Mouse (Mus musculus): ENCODE measurements around the gene Acsm2.
"Not testable (repeated sequence)": the region's sequence is repeated elsewhere in the genome, so short reads cannot be mapped to it uniquely, and the experiment has no call there.

Gene Acsm2

GRCm38 (mm10) chr7:119554040-119554439, at the start of gene Acsm2:
TSS of gene Acsm2 (plus strand) at chr7:119554340.
- no peak for DNase-seq

GRCm38 (mm10) chr7:119511143-119511542, 43.0 kb upstream of the Acsm2 start:
- no peak for DNase-seq

- DNase-seq: peak; percentile 51
Observed at GRCm38 (mm10) chr7:119513056-119513455, 41.1 kb upstream of the Acsm2 start.

GRCm38 (mm10) chr7:119515492-119516271, 38.5 kb upstream of the Acsm2 start:
- peak; percentile 53 for DNase-seq

- no peak for DNase-seq
Observed at GRCm38 (mm10) chr7:119516272-119516558, 37.9 kb upstream of the Acsm2 start.

- DNase-seq: no peak
Observed at GRCm38 (mm10) chr7:119519163-119519562, 35.0 kb upstream of the Acsm2 start, which contains the start of gene Acsm5. TSS of gene Acsm5 (plus strand) at chr7:119519463.

GRCm38 (mm10) chr7:119519654-119520053, 34.5 kb upstream of the Acsm2 start:
- DNase-seq: peak; percentile 55

GRCm38 (mm10) chr7:119521816-119522215, 32.3 kb upstream of the Acsm2 start:
- no peak for DNase-seq

GRCm38 (mm10) chr7:119522385-119522784, 31.8 kb upstream of the Acsm2 start:
- DNase-seq: no peak

- DNase-seq: no peak
Observed at GRCm38 (mm10) chr7:119523389-119523788, 30.8 kb upstream of the Acsm2 start, which contains the start of gene Pdilt. TSS of gene Pdilt (minus strand) at chr7:119523489.

GRCm38 (mm10) chr7:119525881-119526281, 28.3 kb upstream of the Acsm2 start:
- no peak for DNase-seq

- no peak for DNase-seq
Observed at GRCm38 (mm10) chr7:119526486-119526885, 27.7 kb upstream of the Acsm2 start.

- no peak for DNase-seq
Observed at GRCm38 (mm10) chr7:119527135-119527534, 27.0 kb upstream of the Acsm2 start.

- DNase-seq: no peak
Observed at GRCm38 (mm10) chr7:119527548-119527947, 26.6 kb upstream of the Acsm2 start.

- DNase-seq: no peak
Observed at GRCm38 (mm10) chr7:119528617-119529016, 25.5 kb upstream of the Acsm2 start.

- no peak for DNase-seq
Observed at GRCm38 (mm10) chr7:119532924-119533323, 21.2 kb upstream of the Acsm2 start.

GRCm38 (mm10) chr7:119534389-119534788, 19.8 kb upstream of the Acsm2 start:
- DNase-seq: no peak

- no peak for DNase-seq
Observed at GRCm38 (mm10) chr7:119542445-119542844, 11.7 kb upstream of the Acsm2 start.

- no peak for DNase-seq
Observed at GRCm38 (mm10) chr7:119545572-119545971, 8.6 kb upstream of the Acsm2 start.

GRCm38 (mm10) chr7:119550471-119551222, 3.5 kb upstream of the Acsm2 start:
- DNase-seq: no peak

- no peak for DNase-seq
Observed at GRCm38 (mm10) chr7:119559789-119560451, 5.8 kb downstream of the Acsm2 start.

GRCm38 (mm10) chr7:119560452-119560835, 6.3 kb downstream of the Acsm2 start:
- no peak for DNase-seq

GRCm38 (mm10) chr7:119561441-119561840, 7.3 kb downstream of the Acsm2 start:
- no peak for DNase-seq

- DNase-seq: not testable (repeated sequence)
Observed at GRCm38 (mm10) chr7:119562476-119562875, 8.3 kb downstream of the Acsm2 start.

All from embryo, embryonic 11 days (tissue).